Mouse (Mus musculus) lung, postnatal 4 days (tissue): ENCODE results near the gene Dynlrb2.

Experiments used
- DNase-seq, 2 experiments: peaks; one replicate each; pipeline ENCODE4 v3.0.0; 2021

Dynlrb2 gene

DNA sequence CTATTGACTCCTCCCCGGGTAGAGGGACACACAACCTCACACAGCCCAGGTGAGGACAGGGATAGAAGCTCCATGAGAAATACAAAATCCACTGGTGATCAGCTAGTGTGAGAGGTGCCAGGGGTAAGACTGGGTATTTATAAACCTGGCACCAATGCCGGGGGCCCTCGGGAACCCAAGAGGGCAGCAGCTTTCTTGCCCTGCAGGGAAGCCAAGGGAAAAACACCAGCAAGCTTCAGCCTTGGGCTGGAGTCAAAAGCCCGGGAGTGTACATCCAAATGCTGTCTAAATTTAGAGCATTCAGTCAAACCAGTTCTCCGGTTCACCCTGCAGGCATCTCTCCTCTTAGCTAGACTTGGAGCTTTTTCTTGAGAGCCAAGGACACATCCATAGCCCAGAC, 38.1 kb downstream of the Dynlrb2 start:
- DNase-seq: no peak

- DNase-seq: no peak
Measured at GRCm38 (mm10) chr8:116543366-116543765, 38.6 kb downstream of the Dynlrb2 start.

DNA sequence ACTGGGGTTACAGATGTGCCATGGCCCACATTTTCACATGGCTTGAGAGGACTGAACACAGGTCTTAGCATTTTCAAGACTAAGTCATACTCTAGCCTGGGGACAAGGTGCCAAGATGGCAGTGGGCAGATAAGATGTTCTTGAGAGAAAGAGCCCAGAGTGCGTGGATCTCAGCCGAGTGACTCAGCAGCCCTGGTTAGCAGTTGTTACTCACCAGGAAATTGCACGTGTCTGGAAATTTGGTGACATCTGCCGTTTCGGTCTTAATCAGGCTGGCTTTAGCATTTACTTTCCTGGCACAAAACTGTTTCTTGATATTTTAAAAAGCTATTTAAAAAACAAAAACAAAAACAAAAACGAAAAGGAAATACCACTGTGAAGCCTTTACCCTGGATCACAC, 47.5 kb downstream of the Dynlrb2 start:
- no peak for DNase-seq

GRCm38 (mm10) chr8:116552778-116553177, 48.0 kb downstream of the Dynlrb2 start:
- DNase-seq: no peak
